Mouse (Mus musculus) adrenal gland, adult 2 months (tissue): ENCODE measurements at regions not wholly inside any gene's neighbourhood (a gene's known extent, or its start where the extent isn't known, plus 50 kb on each side); places are given as distances from the start of the nearest gene placed in this dataset.
"Not testable (repeated sequence)": the region's sequence is repeated elsewhere in the genome, so short reads cannot be mapped to it uniquely, and the experiment has no call there.

Source experiments
- DNase-seq: peaks from one replicate; pipeline ENCODE4 v3.0.0; 2021

DNA sequence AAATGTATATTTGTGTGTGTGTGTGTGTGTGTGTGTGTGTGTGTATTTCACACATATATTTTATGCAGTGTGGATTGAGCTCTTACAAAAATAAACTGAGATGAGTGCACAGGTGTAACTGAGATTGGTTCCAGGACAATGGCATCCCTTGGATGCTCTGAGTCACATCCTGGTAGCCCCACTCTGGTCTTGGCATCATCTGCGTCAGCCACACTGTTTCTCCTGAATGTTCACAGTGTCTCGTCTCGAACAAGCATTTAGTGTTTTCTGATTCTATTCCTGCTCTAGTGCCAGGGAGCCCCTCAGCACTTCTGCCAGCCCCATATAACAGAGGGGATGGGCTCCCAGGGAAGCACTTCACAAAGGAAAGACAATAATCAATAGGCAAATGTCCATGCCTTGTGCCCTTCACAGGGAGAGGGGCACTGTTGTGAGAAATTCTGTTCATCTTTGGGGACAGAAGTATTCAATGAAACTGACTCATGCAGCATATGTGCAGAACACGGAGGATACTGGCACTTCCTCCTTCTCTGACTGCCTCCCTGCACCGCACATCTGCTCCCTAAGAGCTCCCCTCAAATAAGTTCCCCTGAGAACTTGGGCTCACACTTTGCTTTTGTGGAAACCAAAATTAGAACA, 536.2 kb downstream of the Pdcd6ip start:
- DNase-seq: no peak

GRCm38 (mm10) chr9:113162897-113163874, 544.9 kb downstream of the Pdcd6ip start:
- DNase-seq: no peak

DNA sequence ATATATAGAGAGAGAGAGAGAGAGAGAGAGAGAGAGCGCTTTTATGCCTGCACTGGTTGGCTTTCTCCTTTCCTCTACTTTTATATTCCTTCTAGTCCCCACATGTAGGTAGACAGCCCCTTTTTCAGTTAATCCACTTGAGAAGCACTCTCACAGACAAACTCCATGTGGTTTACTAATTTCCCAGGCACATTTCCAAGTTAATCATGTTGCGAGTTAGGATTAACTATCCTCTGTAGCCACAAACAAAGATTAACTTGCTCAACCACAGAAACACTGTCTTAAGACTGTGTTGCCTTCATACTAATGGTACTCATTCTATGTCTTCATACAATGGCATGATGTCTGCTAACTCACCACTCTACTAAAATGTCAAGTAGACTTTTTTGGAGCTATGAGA, 548.0 kb downstream of the Pdcd6ip start:
- DNase-seq: no peak

GRCm38 (mm10) chr9:113158080-113158479, 550.0 kb downstream of the Pdcd6ip start:
- DNase-seq: no peak

- no peak for DNase-seq
Measured at GRCm38 (mm10) chr9:113157474-113158076, 550.5 kb downstream of the Pdcd6ip start.

GRCm38 (mm10) chr9:113156707-113157106, 551.4 kb downstream of the Pdcd6ip start:
- DNase-seq: no peak

DNA sequence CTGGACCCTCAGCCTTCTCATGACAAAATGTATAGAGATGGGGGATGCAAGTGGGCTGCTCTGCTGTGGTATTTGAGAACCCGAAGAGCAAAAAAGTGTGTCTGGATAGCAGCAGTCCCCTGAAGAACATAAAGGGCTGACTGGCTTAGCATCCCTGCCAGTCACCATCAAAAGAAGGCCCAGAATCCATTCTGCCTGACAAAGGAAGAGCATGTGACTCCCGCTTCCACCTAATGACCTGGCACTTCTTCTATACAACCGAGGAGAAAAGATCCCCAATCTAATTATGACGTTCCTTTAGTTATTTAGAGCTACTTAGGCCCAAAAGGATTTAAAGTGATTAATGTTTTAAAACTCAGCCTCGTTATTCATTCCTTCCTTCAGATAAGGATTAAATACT, 559.0 kb downstream of the Pdcd6ip start:
- no peak for DNase-seq

DNA sequence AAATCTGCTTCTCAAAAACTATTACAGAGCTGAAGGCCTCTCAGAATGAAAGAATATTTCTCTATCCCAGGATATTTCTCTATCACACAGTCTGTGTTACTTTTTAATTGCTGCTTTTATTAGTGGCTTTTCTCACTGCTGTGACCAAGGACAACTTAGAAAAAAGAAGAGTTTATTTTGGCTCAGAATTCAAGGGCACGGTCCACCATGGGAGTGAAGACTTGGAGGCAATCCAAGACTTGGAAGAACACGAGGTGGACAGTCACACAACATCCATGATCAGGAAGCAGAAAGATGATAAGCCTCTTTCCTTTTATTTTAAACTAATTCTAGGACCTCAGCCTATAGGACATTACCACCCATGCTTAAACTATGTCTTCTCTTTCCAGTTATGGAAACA, 561.5 kb downstream of the Pdcd6ip start:
- DNase-seq: peak; percentile 42

- no peak for DNase-seq
Measured at GRCm38 (mm10) chr9:113145036-113145435, 563.0 kb downstream of the Pdcd6ip start.

- no peak for DNase-seq
Measured at GRCm38 (mm10) chr9:113134611-113135010, 573.4 kb downstream of the Pdcd6ip start.

DNA sequence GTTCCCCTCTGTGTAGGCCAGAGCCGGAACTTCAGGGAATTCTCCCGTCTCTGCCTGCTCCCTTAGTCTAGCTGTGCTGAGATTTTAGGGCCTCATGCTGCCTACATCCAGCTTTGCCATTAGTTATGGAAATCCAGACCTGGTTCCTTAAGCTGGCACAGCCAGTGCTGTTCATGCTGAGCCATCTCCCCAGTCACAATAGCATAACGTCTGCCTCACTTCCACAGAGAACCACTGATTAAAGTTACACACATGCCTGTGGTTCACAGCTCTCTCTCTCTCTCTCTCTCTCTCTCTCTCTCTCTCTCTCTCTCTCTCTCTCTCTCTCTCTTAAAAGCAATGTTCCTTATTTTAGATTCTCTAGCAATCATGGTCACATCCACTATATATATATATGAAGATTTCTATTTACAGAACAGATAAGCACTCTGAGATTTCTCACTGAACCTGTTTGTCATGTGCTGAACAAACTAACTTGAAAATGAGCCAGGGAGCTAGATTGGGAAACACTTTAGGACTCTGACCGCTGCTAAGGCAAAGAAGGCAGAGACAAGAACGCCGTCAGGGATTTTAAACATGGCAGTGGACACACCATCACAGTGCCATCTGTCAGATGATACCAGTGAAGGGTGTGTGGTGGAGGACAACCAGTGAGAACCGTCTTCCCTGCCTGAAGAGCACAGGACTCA, 584.9 kb downstream of the Pdcd6ip start:
- no peak for DNase-seq

- no peak for DNase-seq
Measured at GRCm38 (mm10) chr9:113122253-113122749, 585.8 kb downstream of the Pdcd6ip start.

- DNase-seq: no peak
Measured at GRCm38 (mm10) chr9:113120385-113120784, 587.7 kb downstream of the Pdcd6ip start.

- no peak for DNase-seq
Measured at GRCm38 (mm10) chr9:113119721-113120120, 588.3 kb downstream of the Pdcd6ip start.

GRCm38 (mm10) chr9:113115576-113115975, 592.5 kb downstream of the Pdcd6ip start:
- DNase-seq: no peak

DNA sequence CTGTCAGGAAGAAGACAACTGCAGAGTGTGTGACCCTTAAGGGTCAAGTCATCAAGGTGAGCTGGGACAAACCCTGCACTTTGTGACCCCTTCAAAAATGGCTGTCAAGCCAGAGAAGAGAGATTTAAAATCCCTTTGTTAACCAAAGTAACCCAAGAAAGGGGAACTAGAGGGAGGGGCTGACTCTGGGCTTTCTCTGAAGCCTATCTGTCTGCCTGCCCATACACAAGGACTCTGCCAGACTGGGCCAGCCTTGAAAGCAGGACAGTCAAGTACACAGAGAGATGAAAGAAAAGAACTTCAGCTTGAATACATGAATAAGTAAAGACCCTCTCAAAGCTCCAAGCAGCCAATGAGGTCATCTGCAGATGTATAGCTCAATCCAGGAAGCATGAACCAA, 595.3 kb downstream of the Pdcd6ip start:
- DNase-seq: no peak

- no peak for DNase-seq
Measured at GRCm38 (mm10) chr9:113101733-113102132, 606.3 kb downstream of the Pdcd6ip start.

GRCm38 (mm10) chr9:113100641-113101040, 607.4 kb downstream of the Pdcd6ip start:
- no peak for DNase-seq

GRCm38 (mm10) chr9:113095421-113095820, 612.6 kb downstream of the Pdcd6ip start:
- DNase-seq: not testable (repeated sequence)

DNA sequence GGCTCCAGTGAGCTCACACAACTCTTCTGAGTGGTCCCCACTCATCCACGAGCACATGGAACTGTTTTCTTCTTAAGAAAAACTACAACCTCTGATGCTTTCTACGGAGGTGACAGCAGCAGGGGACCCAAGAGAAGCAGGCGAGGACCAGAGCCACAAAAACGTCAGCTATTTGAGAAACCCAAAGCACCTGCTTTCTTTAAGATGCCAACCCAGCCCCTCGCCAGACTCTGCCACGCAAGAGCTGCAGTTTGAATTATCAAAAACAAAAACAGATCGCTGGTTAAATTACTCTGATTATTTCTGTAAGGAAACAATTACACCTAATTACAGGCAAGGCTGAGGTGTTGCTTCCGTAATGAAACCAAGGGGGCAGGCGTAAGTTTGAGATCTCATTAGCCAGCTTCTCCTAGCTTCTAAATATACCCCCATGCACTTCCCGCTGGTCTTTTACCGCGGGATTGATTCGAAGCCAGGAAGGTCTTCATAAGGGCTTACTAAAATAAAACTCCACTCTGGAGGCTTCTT, 614.1 kb downstream of the Pdcd6ip start:
- no peak for DNase-seq

DNA sequence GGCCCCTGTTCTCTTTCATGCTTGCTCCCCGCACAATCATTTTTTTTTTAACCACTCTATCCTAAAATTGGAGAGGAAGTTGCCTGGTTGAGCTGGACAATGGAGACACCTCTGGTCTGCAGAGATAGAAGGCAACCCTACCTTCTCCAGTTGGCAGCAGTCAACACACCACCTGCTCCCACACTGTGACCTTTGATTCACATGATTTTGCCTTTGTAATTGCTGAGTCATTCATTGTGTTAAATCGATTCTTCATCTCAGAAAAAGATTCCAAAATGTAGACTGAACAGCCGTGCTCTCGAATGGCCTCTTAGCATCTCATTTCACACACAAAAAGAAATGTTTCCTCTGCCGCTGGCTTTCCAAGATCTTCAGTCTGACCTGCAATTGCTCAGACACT, 616.2 kb downstream of the Pdcd6ip start:
- no peak for DNase-seq

DNA sequence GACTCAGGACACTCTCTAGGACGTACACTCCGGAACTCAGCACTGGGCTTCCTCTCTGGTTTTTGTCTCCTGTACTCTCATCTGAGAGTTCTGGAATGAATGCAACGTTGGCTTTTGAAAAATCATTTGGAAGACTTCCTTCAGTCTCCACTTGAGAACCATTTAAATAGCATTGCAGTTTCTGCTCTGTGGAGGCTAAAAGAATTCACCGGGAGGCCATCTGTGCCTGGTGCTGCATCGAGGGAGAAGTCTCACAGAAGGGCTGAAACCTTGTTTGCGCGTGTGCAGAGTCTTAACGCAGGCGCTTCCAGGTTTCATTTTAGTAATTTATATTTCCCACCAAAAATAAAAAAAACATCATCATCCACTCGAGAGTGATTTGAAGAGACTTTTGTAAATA, 620.3 kb downstream of the Pdcd6ip start:
- DNase-seq: no peak
